8 mouse cellular contexts compared by ENCODE assay signal in genomic region chr14:36778956-36779355, GRCm38 (mm10).
DNase-seq lines count a peak whose midpoint lies in the region; ATAC-seq and TF ChIP-seq lines count a peak whose summit lies in the region.

No protein-coding gene starts in this region.

- H3K4me2 ChIP-seq in kidney, postnatal 0 days (ENCODE audit: low read length): no peak overlapping the region
- no peak overlapping the region for H3K4me2 ChIP-seq in kidney, embryonic 15.5 days
- no peak overlapping the region for H3K4me2 ChIP-seq in forebrain, postnatal 0 days (ENCODE audit: low read depth)
- no peak overlapping the region for H3K4me2 ChIP-seq in midbrain, embryonic 15.5 days

- 52% methylated on average over 1 of the region's 1 CpGs for WGBS in kidney, postnatal 0 days
- WGBS in kidney, embryonic 15.5 days: 62% methylated on average over 1 of the region's 1 CpGs
- 83% methylated on average over 1 of the region's 1 CpGs for WGBS in forebrain, postnatal 0 days
- WGBS in midbrain, embryonic 15.5 days: 69% methylated on average over 1 of the region's 1 CpGs

- peak; percentile 42 for DNase-seq in kidney, postnatal 0 days (ENCODE audit: low spot score)
- peak; percentile 68 for DNase-seq in adipocyte (ENCODE audit: low spot score)
- peak; percentile 71 for DNase-seq in forebrain, postnatal 0 days
- DNase-seq in thymus, postnatal 36 days: no peak
- no peak for DNase-seq in gastrocnemius, postnatal 14 days
- DNase-seq in yolk sac, embryonic 10.5 days (ENCODE audit: low spot score): no peak

- ATAC-seq in kidney, postnatal 0 days (replicated peaks; ENCODE audit: low FRiP score, low read depth): peak; percentile 43; the same call in 1 of the 2 replicates
- no peak for ATAC-seq in kidney, embryonic 15.5 days (replicated peaks; ENCODE audit: low FRiP score)
- peak; percentile 77 for ATAC-seq in forebrain, postnatal 0 days
- peak; percentile 89 for ATAC-seq in midbrain, embryonic 15.5 days (replicated peaks)

- TF ChIP-seq CTCF in kidney, postnatal 0 days (IDR thresholded peaks at IDR 0.05; ENCODE audit: low read depth): peak; percentile 60
- peak; percentile 78 for TF ChIP-seq CTCF in forebrain, postnatal 0 days (IDR thresholded peaks at IDR 0.05; ENCODE audit: low read depth)

- no peaks in the 10 kb centered on the region for H3K27me3 ChIP-seq in kidney, postnatal 0 days (ENCODE audit: insufficient read depth, low read length)
- H3K27me3 ChIP-seq in kidney, embryonic 15.5 days: no peaks in the 10 kb centered on the region
- H3K27me3 ChIP-seq in forebrain, postnatal 0 days (ENCODE audit: insufficient read depth, low read length): no peaks in the 10 kb centered on the region
- H3K27me3 ChIP-seq in midbrain, embryonic 15.5 days (replicated peaks): no peaks in the 10 kb centered on the region

- H3K27ac ChIP-seq in kidney, postnatal 0 days: no peak overlapping the region
- no peak overlapping the region for H3K27ac ChIP-seq in kidney, embryonic 15.5 days
- H3K27ac ChIP-seq in forebrain, postnatal 0 days (ENCODE audit: low read depth, low read length): no peak overlapping the region
- no peak overlapping the region for H3K27ac ChIP-seq in midbrain, embryonic 15.5 days

- intact Hi-C loops in gastrocnemius, postnatal 14 days (cut with DNase I; ENCODE audit: low total_unique reads): no loop called here

- no peaks in the 10 kb centered on the region for H3K4me1 ChIP-seq in kidney, postnatal 0 days (replicated peaks; ENCODE audit: insufficient read depth, low read length)
- H3K4me1 ChIP-seq in kidney, embryonic 15.5 days: no peaks in the 10 kb centered on the region
- no peaks in the 10 kb centered on the region for H3K4me1 ChIP-seq in forebrain, postnatal 0 days (ENCODE audit: insufficient read depth)
- H3K4me1 ChIP-seq in midbrain, embryonic 15.5 days: no peaks in the 10 kb centered on the region

- H3K9me3 ChIP-seq in kidney, postnatal 0 days (replicated peaks; ENCODE audit: low read length): no peaks in the 10 kb centered on the region
- no peaks in the 10 kb centered on the region for H3K9me3 ChIP-seq in kidney, embryonic 15.5 days (replicated peaks)
- no peaks in the 10 kb centered on the region for H3K9me3 ChIP-seq in forebrain, postnatal 0 days (ENCODE audit: low read length)
- H3K9me3 ChIP-seq in midbrain, embryonic 15.5 days: no peaks in the 10 kb centered on the region

- H3K9ac ChIP-seq in kidney, postnatal 0 days (ENCODE audit: low read depth, low read length): no peak overlapping the region
- H3K9ac ChIP-seq in kidney, embryonic 15.5 days: no peak overlapping the region
- H3K9ac ChIP-seq in forebrain, postnatal 0 days: no peak overlapping the region
- H3K9ac ChIP-seq in midbrain, embryonic 15.5 days: no peak overlapping the region

- no peaks in the 10 kb centered on the region for H3K36me3 ChIP-seq in kidney, postnatal 0 days (ENCODE audit: insufficient read depth, low read length)
- no peaks in the 10 kb centered on the region for H3K36me3 ChIP-seq in kidney, embryonic 15.5 days
- H3K36me3 ChIP-seq in forebrain, postnatal 0 days (ENCODE audit: insufficient read depth): no peaks in the 10 kb centered on the region
- H3K36me3 ChIP-seq in midbrain, embryonic 15.5 days (replicated peaks): no peaks in the 10 kb centered on the region

- H3K4me3 ChIP-seq in kidney, postnatal 0 days (replicated peaks; ENCODE audit: low read depth, low read length): no peak overlapping the region
- no peak overlapping the region for H3K4me3 ChIP-seq in kidney, embryonic 15.5 days (replicated peaks)
- no peak overlapping the region for H3K4me3 ChIP-seq in forebrain, postnatal 0 days (ENCODE audit: low read depth, low read length)
- H3K4me3 ChIP-seq in midbrain, embryonic 15.5 days: no peak overlapping the region

Comparison
In these comparisons a context has a peak if more than half of its experiments do, and no peak if none do; other contexts are left out.
1. DNase-seq: peak in kidney, postnatal 0 days (single experiment), adipocyte (single experiment) and forebrain, postnatal 0 days (single experiment); none in thymus, postnatal 36 days (0 of 2), gastrocnemius, postnatal 14 days (single experiment) and yolk sac, embryonic 10.5 days (single experiment).